Mouse (Mus musculus) common myeloid progenitor, adult 5-6 weeks (primary cell): ENCODE results near the gene Samd5. TPM values are rescaled to one million over a fixed set of nuclear protein-coding genes. Genes with fewer than 3 reads are reported as not detected.

ENCODE experiments used
- ATAC-seq: replicated peaks from 2 replicates; pipeline ENCODE4 v1.8.0; 2016; ENCODE audit warnings: low read depth, mild to moderate bottlenecking, moderate TSS enrichment, inconsistent platforms; ENCODE audit not compliant: poor library complexity, severe bottlenecking
- total RNA-seq: library from RNA; stranded (forward); fragments of 200-1000, 187-1606 nt; gene quantifications from 2 replicates; pipeline ENCODE4 v1.2.3, GENCODE M21; 2017

Samd5 gene
- 0.09 TPM in 1 of 2 replicates, not detected in the other for total RNA-seq

GRCm38 (mm10) chr10:9674561-9675521 lies at the start of gene Samd5:
Gene Samd5 (minus strand): TSS chr10:9675208.
- ATAC-seq: peak; percentile 30

GRCm38 (mm10) chr10:9722519-9723303 lies 47.7 kb upstream of the Samd5 start:
- ATAC-seq: no peak

GRCm38 (mm10) chr10:9720027-9720426 lies 45.0 kb upstream of the Samd5 start:
- ATAC-seq: no peak

- peak; percentile 47; the same call in 1 of the 2 replicates for ATAC-seq
These were observed 43.1 kb upstream of the Samd5 start for GRCm38 (mm10) chr10:9718086-9718485.

GRCm38 (mm10) chr10:9704956-9705355 lies 29.9 kb upstream of the Samd5 start:
- ATAC-seq: no peak

GRCm38 (mm10) chr10:9699071-9699761 lies 24.2 kb upstream of the Samd5 start:
- ATAC-seq: no peak

GRCm38 (mm10) chr10:9698141-9698540 lies 23.1 kb upstream of the Samd5 start:
- no peak for ATAC-seq

GRCm38 (mm10) chr10:9696543-9697141 lies 21.6 kb upstream of the Samd5 start:
- no peak for ATAC-seq

GRCm38 (mm10) chr10:9693990-9694699 lies 19.1 kb upstream of the Samd5 start:
- ATAC-seq: no peak

GRCm38 (mm10) chr10:9680928-9681327 lies 5.9 kb upstream of the Samd5 start:
- ATAC-seq: no peak

- ATAC-seq: no peak
These were observed 4.9 kb upstream of the Samd5 start for GRCm38 (mm10) chr10:9679911-9680310.

GRCm38 (mm10) chr10:9678071-9678470 lies 3.1 kb upstream of the Samd5 start:
- ATAC-seq: no peak

GRCm38 (mm10) chr10:9676886-9677285 lies 1.9 kb upstream of the Samd5 start:
- peak; percentile 81 for ATAC-seq

- ATAC-seq: no peak
These were observed 1.4 kb upstream of the Samd5 start for GRCm38 (mm10) chr10:9676418-9676786.

- ATAC-seq: no peak
These were observed 776 bp upstream of the Samd5 start for GRCm38 (mm10) chr10:9675550-9676417.

GRCm38 (mm10) chr10:9673276-9673675 lies 1.7 kb downstream of the Samd5 start:
- no peak for ATAC-seq

- ATAC-seq: no peak
These were observed 2.3 kb downstream of the Samd5 start for GRCm38 (mm10) chr10:9672751-9673150.

GRCm38 (mm10) chr10:9670351-9670750 lies 4.7 kb downstream of the Samd5 start:
- ATAC-seq: no peak
